Mouse (Mus musculus) left cerebral cortex, postnatal 4 days (tissue): Measurements from ENCODE around the gene Cfap298. TPM values are rescaled to one million over a fixed set of nuclear protein-coding genes. Genes with fewer than 3 reads are reported as not detected.

ENCODE experiments used
- DNase-seq: peaks from one replicate; pipeline ENCODE4 v3.0.0-alpha.2; 2022
- intact Hi-C: fragments of 180-260 bp; cut with DNase I; formaldehyde crosslinking; loops from one replicate; pipeline ENCODE4 v1.15.1; 2025
- total RNA-seq, 2 experiments: library from RNA; stranded (reverse); gene quantifications; 2 replicates each; pipeline ENCODE4 v1.2.3; 2021

Cfap298 gene
- total RNA-seq, result 10 to 100 TPM; 31.6 to 35.8 TPM

- intact Hi-C loops, result loop anchor here (5.0 to 10.0 kb wide), 2 partner anchors 138 to 620 kb away; no protein-coding TSS in a partner anchor
- DNase-seq, result peak; percentile 95
Measured at GRCm38 (mm10) chr16:90934687-90935328, at the start of gene Cfap298. Cfap298 (minus strand) TSS chr16:90935114.

GRCm38 (mm10) chr16:90971004-90971403 is 36.1 kb upstream of the Cfap298 start:
- intact Hi-C loops, result loop anchor here (5.0 kb wide), 1 partner anchor 51 kb away; no protein-coding TSS in a partner anchor
- DNase-seq, result no peak

- DNase-seq, result no peak
Measured at GRCm38 (mm10) chr16:90966241-90966640, 31.3 kb upstream of the Cfap298 start.

GRCm38 (mm10) chr16:90964302-90964701 is 29.4 kb upstream of the Cfap298 start:
- DNase-seq, result no peak
- intact Hi-C loops, result no loop called here

More at GRCm38 (mm10) chr16:90966241-90966640, 31.3 kb upstream of the Cfap298 start:
- intact Hi-C loops, result no loop called here

- intact Hi-C loops, result no loop called here
- DNase-seq, result no peak
Measured at GRCm38 (mm10) chr16:90963866-90964265, 29.0 kb upstream of the Cfap298 start.

GRCm38 (mm10) chr16:90963231-90963630 is 28.3 kb upstream of the Cfap298 start:
- intact Hi-C loops, result no loop called here
- DNase-seq, result no peak

- DNase-seq, result no peak
- intact Hi-C loops, result no loop called here
Measured at GRCm38 (mm10) chr16:90958301-90959085, 23.6 kb upstream of the Cfap298 start.

- no peak for DNase-seq
- intact Hi-C loops, result no loop called here
Measured at GRCm38 (mm10) chr16:90955494-90955893, 20.6 kb upstream of the Cfap298 start.

- intact Hi-C loops, result no loop called here
- DNase-seq, result no peak
Measured at GRCm38 (mm10) chr16:90953770-90954169, 18.9 kb upstream of the Cfap298 start.

- DNase-seq, result no peak
- intact Hi-C loops, result no loop called here
Measured at GRCm38 (mm10) chr16:90953147-90953546, 18.2 kb upstream of the Cfap298 start.

- intact Hi-C loops, result no loop called here
Measured at GRCm38 (mm10) chr16:90950354-90950963, 15.5 kb upstream of the Cfap298 start.

GRCm38 (mm10) chr16:90946977-90947376 is 12.1 kb upstream of the Cfap298 start:
- intact Hi-C loops, result no loop called here
- no peak for DNase-seq

More at GRCm38 (mm10) chr16:90950354-90950963, 15.5 kb upstream of the Cfap298 start:
- DNase-seq, result no peak

GRCm38 (mm10) chr16:90941246-90941645 is 6.3 kb upstream of the Cfap298 start:
- intact Hi-C loops, result no loop called here
- no peak for DNase-seq

GRCm38 (mm10) chr16:90934193-90934686 is 674 bp downstream of the Cfap298 start:
- intact Hi-C loops, result loop anchor here (5.0 to 10.0 kb wide), 2 partner anchors 137 to 619 kb away; no protein-coding TSS in a partner anchor
- DNase-seq, result peak; percentile 67

- DNase-seq, result no peak
- intact Hi-C loops, result loop anchor here (5.0 to 10.0 kb wide), 2 partner anchors 136 to 619 kb away; no protein-coding TSS in a partner anchor
Measured at GRCm38 (mm10) chr16:90933534-90934176, 1.3 kb downstream of the Cfap298 start.

GRCm38 (mm10) chr16:90927446-90927845 is 7.5 kb downstream of the Cfap298 start:
- no peak for DNase-seq
- intact Hi-C loops, result no loop called here

GRCm38 (mm10) chr16:90925461-90925860 is 9.5 kb downstream of the Cfap298 start:
- intact Hi-C loops, result no loop called here
- DNase-seq, result peak; percentile 78

- DNase-seq, result no peak
- intact Hi-C loops, result no loop called here
Measured at GRCm38 (mm10) chr16:90924606-90925370, 10.1 kb downstream of the Cfap298 start.

GRCm38 (mm10) chr16:90921471-90922159 is 13.3 kb downstream of the Cfap298 start:
- intact Hi-C loops, result no loop called here
- peak; percentile 81 for DNase-seq
